Mouse (Mus musculus) E14TG2a.4 (cell line): ENCODE results near the gene Card10.

ENCODE experiments used
- CTCF ChIP-seq: conservative IDR thresholded peaks from 2 replicates; pipeline ENCODE4 v1.5.1; 2014; ENCODE audit warnings: low read length
- NANOG ChIP-seq: IDR thresholded peaks from 2 replicates; pipeline ENCODE4 v1.6.1; 2014; ENCODE audit warnings: borderline replicate concordance, low read length, mixed read lengths
- POU5F1 ChIP-seq: IDR thresholded peaks from 2 replicates; pipeline ENCODE4 v1.6.1; 2014; ENCODE audit warnings: low read length, borderline replicate concordance

DNA sequence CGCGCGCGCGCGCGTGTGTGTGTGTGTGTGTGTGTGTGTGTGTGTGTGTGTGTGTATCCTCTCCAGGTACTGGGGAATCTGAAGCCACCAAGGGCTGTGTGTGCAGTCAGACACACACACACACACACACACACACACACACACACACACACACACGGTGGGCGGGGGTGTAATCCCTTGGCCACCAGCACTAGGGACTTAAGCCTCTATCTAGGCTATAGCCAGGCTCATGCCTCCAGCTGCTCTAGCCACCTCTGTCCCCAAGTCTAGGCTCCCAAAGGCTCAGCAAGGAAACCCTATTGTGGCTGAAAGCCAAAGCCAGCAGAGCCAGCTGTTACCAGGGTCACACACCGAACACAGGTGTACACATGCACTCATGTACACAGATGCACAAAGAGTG, 60.0 kb downstream of the Card10 start:
- TF ChIP-seq CTCF (no peak), NANOG (no peak), POU5F1 (no peak)
